9 mouse cellular contexts compared by ENCODE assay signal in genomic region chr7:116191138-116191537, GRCm38 (mm10).
DNase-seq lines count a peak whose midpoint lies in the region; ATAC-seq lines count a peak whose summit lies in the region.
"Had no signal": no experiment of that assay in that cellular context is flagged by ENCODE, and none has a peak within 500 bp of the region (broad histone marks: within the 10 kb centered on the region; RNA-seq: fewer than 3 reads in every experiment).

No protein-coding gene starts in this region.

- peak; percentile 74 for ATAC-seq in frontal cortex, adult (ENCODE audit: low TSS enrichment)
- peak; percentile 92 for ATAC-seq in limb, embryonic 13.5 days (ENCODE audit: low FRiP score, low read depth)
- no peak for ATAC-seq in monocyte, adult 5-6 weeks (replicated peaks; ENCODE audit: insufficient number of reproducible peaks, low FRiP score, low TSS enrichment, poor library complexity, severe bottlenecking)

- WGBS in limb, embryonic 13.5 days: 17% methylated on average over 3 of the region's 3 CpGs

- no peaks in the 10 kb centered on the region for H3K36me3 ChIP-seq in limb, embryonic 13.5 days

- no peak overlapping the region for H3K4me2 ChIP-seq in limb, embryonic 13.5 days (replicated peaks)
- H3K4me2 ChIP-seq: liver, embryonic 11.5 days had no signal

- peaks cover 41% of the 10 kb centered on the region for H3K4me1 ChIP-seq in limb, embryonic 13.5 days

- H3K27ac ChIP-seq in limb, embryonic 13.5 days: peak overlapping the region; percentile 67

- no peak for DNase-seq in frontal cortex, postnatal 25 days (ENCODE audit: low spot score in 2 of 2)
- DNase-seq in right cerebral cortex, adult 18-20 months: peak; percentile 75
- DNase-seq in right cerebral cortex, postnatal 4 days: no peak
- peak; percentile 47 for DNase-seq in yolk sac, embryonic 10.5 days (ENCODE audit: low spot score)
- no peak for DNase-seq in urinary bladder, postnatal 14 days (ENCODE audit: low spot score)

- H3K9ac ChIP-seq in limb, embryonic 13.5 days: peak overlapping the region; percentile 31; the same call in 1 of the 2 replicates

- H3K27me3 ChIP-seq in limb, embryonic 13.5 days: no peaks in the 10 kb centered on the region

- no peaks in the 10 kb centered on the region for H3K9me3 ChIP-seq in limb, embryonic 13.5 days

- H3K4me3 ChIP-seq in limb, embryonic 13.5 days: no peak overlapping the region

Comparison
In these comparisons a context has a peak if more than half of its experiments do, and no peak if none do; other contexts are left out.
1. DNase-seq: peak in right cerebral cortex, adult 18-20 months (single experiment) and yolk sac, embryonic 10.5 days (single experiment); none in frontal cortex, postnatal 25 days (0 of 2), right cerebral cortex, postnatal 4 days (single experiment) and urinary bladder, postnatal 14 days (single experiment).